Mouse (Mus musculus): Measurements from ENCODE around the gene Ppfibp1. TPM values are rescaled to one million over a fixed set of nuclear protein-coding genes. Genes with fewer than 3 reads are reported as not detected.

Gene Ppfibp1
- polyA plus RNA-seq, 1 experiment from 2014 or later: 50.5 TPM

DNA sequence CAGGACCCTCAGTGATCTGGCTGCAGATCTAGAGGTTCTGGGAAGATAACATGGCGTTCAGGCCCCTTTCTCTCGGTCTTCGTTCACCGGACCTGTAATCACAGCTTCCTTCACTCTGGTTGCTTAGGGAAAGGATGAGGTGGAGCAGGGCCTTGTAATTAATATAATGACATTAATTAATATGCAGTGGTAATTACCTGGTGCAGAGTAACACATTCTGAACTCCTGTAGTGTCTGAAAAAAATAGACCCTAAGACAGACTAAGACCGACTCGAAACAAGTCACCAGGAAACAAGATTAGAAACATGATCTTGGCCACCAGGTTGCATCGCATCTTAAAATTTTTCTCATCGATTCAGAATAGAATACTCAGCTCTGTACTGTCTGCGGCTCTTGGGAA, 8.4 kb upstream of the Ppfibp1 start:
- H3K36me3 ChIP-seq (ENCODE audit: insufficient read depth, low read length): no peaks in the 10 kb centered on the region
- H3K9ac ChIP-seq (replicated peaks; ENCODE audit: low read depth): no peak overlapping the region
- no peaks in the 10 kb centered on the region for H3K27me3 ChIP-seq (replicated peaks; ENCODE audit: insufficient read depth, low read length)
- H3K4me3 ChIP-seq (ENCODE audit: low read depth, low read length): no peak overlapping the region
- WGBS: 91% methylated on average over 9 of the region's 9 CpGs
- peaks cover 5% of the 10 kb centered on the region; the same call in 1 of the 2 replicates for H3K9me3 ChIP-seq (ENCODE audit: low read length)
- no peak for ATAC-seq
- TF ChIP-seq CTCF (IDR thresholded peaks at IDR 0.05) (no peak), EP300 (IDR thresholded peaks at IDR 0.05) (no peak)
- no peaks in the 10 kb centered on the region for H3K4me1 ChIP-seq (ENCODE audit: insufficient read depth, low read depth, low read length)
- no peak overlapping the region for H3K4me2 ChIP-seq (replicated peaks; ENCODE audit: low read depth, low read length)
- no peak overlapping the region for H3K27ac ChIP-seq (ENCODE audit: low read length)
- DNase-seq (ENCODE audit: low spot score): no peak

DNA sequence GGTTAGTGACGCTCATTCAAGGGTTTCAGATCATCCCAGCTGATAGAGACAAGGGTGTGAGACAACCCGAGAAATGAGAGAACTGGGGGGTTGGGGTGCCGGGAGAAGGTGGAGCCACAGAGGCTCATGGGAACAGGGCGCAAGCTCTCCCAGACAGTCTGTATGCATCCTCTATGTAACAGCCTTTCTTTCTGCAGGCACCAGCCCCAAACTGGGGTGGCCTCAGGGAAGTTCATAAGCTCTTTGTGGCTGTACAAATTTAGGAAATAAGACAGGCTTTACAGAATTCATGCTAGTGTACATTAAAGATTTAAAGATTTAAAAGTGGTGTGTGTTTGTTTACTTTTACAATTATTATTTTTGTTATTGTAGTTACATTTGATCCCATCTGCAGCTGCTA, 8.0 kb upstream of the Ppfibp1 start:
- Histone ChIP-seq H3K36me3 (ENCODE audit: insufficient read depth, low read length) (no peaks in the 10 kb centered on the region), H3K9ac (replicated peaks; ENCODE audit: low read depth) (no peak overlapping the region), H3K4me3 (ENCODE audit: low read depth, low read length) (no peak overlapping the region), H3K4me1 (ENCODE audit: insufficient read depth, low read depth, low read length) (no peaks in the 10 kb centered on the region), H3K4me2 (replicated peaks; ENCODE audit: low read depth, low read length) (no peak overlapping the region), H3K27ac (ENCODE audit: low read length) (no peak overlapping the region), H3K9me3 (ENCODE audit: low read length) (peaks cover 5% of the 10 kb centered on the region; the same call in 1 of the 2 replicates), H3K27me3 (replicated peaks; ENCODE audit: insufficient read depth, low read length) (no peaks in the 10 kb centered on the region)
- DNase-seq (ENCODE audit: low spot score) (no peak), ATAC-seq (no peak)
- WGBS: 72% methylated on average over 4 of the region's 4 CpGs
- TF ChIP-seq EP300 (IDR thresholded peaks at IDR 0.05) (no peak), CTCF (IDR thresholded peaks at IDR 0.05) (no peak)

DNA sequence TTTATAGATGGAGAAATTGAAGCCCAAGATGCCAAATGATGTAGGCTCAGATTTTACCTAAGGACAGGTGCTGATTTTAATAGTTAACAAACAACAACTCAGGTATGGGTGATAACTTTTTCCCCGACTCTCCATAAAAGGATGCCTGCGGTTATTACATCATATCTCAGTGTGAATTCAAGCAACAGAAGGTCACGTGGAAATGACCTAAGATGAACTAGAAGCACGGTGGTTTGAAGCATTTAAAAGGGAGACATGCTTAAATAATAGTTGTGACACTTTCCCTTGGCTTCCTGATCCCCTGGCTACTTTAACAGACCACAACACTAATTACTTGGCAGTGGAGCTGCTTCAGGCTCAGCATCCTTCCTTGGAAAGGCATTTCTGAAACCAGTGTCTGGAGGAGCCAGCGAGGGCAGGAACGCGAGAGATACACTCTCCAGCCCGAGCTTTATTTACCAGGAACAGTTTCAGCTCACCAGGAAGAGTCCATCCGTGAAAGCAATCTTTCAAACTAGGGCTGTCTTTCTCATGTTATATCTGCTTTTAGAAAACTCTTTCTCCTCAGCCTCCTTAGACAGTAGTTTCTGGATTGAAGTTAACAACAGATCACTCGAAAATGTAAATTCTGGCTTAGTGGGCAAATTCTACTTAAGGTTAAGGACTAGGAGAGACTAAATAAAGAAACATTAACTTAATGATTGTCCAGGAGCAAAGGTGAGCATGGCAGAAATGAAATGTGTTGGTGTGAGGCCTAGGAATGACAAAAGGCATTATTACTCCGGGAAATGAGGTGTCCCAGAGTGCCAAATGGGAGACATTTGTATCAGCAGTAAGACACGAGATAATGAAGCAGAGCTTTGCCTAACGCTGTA, 6.2 kb upstream of the Ppfibp1 start:
- no peak overlapping the region for H3K27ac ChIP-seq (ENCODE audit: low read length)
- no peak overlapping the region for H3K9ac ChIP-seq (replicated peaks; ENCODE audit: low read depth)
- H3K9me3 ChIP-seq (ENCODE audit: low read length): no peaks in the 10 kb centered on the region
- ATAC-seq (no peak), DNase-seq (ENCODE audit: low spot score) (no peak)
- WGBS: 41% methylated on average over 13 of the region's 13 CpGs
- H3K4me2 ChIP-seq (replicated peaks; ENCODE audit: low read depth, low read length): no peak overlapping the region
- H3K27me3 ChIP-seq (replicated peaks; ENCODE audit: insufficient read depth, low read length): no peaks in the 10 kb centered on the region
- no peak for TF ChIP-seq EP300 (IDR thresholded peaks at IDR 0.05)
- TF ChIP-seq CTCF (IDR thresholded peaks at IDR 0.05): no peak
- no peak overlapping the region for H3K4me3 ChIP-seq (ENCODE audit: low read depth, low read length)
- peaks cover 1% of the 10 kb centered on the region; the same call in 1 of the 2 replicates for H3K4me1 ChIP-seq (ENCODE audit: insufficient read depth, low read depth, low read length)
- no peaks in the 10 kb centered on the region for H3K36me3 ChIP-seq (ENCODE audit: insufficient read depth, low read length)

DNA sequence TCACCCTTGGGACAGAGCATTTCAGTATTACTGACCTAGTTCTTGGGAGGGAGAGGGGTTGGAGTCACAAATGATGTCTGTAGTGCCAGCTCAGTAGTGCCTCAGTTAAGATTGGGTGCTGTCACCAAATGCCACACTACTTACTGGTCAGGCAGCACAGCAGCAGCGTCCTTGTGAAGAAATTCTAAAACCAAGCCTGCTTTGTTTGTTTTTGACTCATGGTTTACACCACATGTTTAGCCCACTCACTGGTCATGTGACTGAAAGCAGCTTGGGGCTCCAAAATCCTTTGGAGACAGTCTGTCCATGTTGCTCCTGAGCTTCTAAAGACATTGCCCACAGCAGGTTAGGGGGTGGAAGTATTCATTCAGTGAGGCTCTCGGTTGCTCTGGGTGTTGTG, 4.9 kb upstream of the Ppfibp1 start:
- TF ChIP-seq CTCF (IDR thresholded peaks at IDR 0.05) (no peak), EP300 (IDR thresholded peaks at IDR 0.05) (no peak)
- Histone ChIP-seq H3K27ac (ENCODE audit: low read length) (no peak overlapping the region), H3K27me3 (replicated peaks; ENCODE audit: insufficient read depth, low read length) (no peaks in the 10 kb centered on the region), H3K4me2 (replicated peaks; ENCODE audit: low read depth, low read length) (no peak overlapping the region), H3K4me1 (ENCODE audit: insufficient read depth, low read depth, low read length) (peaks cover 8% of the 10 kb centered on the region; the same call in 1 of the 2 replicates), H3K9me3 (ENCODE audit: low read length) (no peaks in the 10 kb centered on the region), H3K9ac (replicated peaks; ENCODE audit: low read depth) (no peak overlapping the region), H3K36me3 (ENCODE audit: insufficient read depth, low read length) (no peaks in the 10 kb centered on the region), H3K4me3 (ENCODE audit: low read depth, low read length) (no peak overlapping the region)
- DNase-seq (ENCODE audit: low spot score) (no peak), ATAC-seq (no peak)
- WGBS: 61% methylated on average over 2 of the region's 2 CpGs

DNA sequence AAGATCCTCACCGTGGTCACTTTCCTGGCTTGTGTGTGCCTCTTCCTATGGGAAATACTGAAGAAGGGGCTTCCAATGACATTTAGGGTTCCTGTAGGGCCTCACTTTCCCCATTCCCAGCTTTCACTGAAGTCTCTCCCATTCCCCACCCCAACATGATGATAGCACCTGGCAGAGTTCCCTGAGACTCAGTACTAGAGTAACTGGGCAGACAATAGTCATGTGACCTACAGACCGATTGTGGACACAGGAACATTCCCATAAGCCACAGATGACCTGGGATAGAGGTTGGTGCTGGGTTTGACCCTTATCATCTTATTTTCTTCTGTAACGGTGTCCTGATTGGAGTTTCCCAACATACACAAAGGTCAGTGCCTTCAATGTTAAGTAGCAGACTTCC, 4.1 kb upstream of the Ppfibp1 start:
- WGBS: 77% methylated on average over 3 of the region's 3 CpGs
- no peak overlapping the region for H3K27ac ChIP-seq (ENCODE audit: low read length)
- ATAC-seq: no peak

DNA sequence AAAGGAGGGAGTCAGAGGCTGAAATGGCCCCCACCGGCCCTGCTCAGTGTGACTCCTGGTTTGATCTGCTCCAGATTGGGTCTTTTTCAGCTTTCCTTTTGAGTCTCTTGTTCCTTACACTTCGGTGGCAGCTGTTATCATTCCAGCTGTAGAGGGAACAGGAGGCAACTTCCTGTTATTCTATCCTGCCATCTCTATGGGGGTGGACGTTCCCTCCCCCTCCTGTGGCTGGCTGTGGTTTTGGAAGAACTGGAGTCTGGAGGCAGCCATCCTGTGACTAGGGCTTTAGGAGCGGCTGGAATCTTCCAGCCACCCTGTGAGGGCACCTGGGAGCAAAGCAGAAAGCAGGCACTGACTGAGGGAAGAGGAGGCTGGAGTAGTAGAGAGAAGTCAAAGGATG, 3.4 kb upstream of the Ppfibp1 start:
- 0 out of 2 replicates have a peak overlapping the region, but pooled peaks have one; percentile 14 for H3K27ac ChIP-seq (ENCODE audit: low read length)
- DNase-seq (ENCODE audit: low spot score): peak; percentile 54
- no peak for TF ChIP-seq EP300 (IDR thresholded peaks at IDR 0.05)
- TF ChIP-seq CTCF (IDR thresholded peaks at IDR 0.05): no peak

More for the DNA sequence above, 4.1 kb upstream of the Ppfibp1 start:
- no peaks in the 10 kb centered on the region for H3K9me3 ChIP-seq (ENCODE audit: low read length)
- H3K4me3 ChIP-seq (ENCODE audit: low read depth, low read length): no peak overlapping the region
- DNase-seq (ENCODE audit: low spot score): no peak
- no peaks in the 10 kb centered on the region for H3K27me3 ChIP-seq (replicated peaks; ENCODE audit: insufficient read depth, low read length)
- no peak overlapping the region for H3K4me2 ChIP-seq (replicated peaks; ENCODE audit: low read depth, low read length)
- no peak overlapping the region for H3K9ac ChIP-seq (replicated peaks; ENCODE audit: low read depth)
- H3K4me1 ChIP-seq (ENCODE audit: insufficient read depth, low read depth, low read length): peaks cover 10% of the 10 kb centered on the region; the same call in 1 of the 2 replicates
- no peak for TF ChIP-seq EP300 (IDR thresholded peaks at IDR 0.05)
- no peak for TF ChIP-seq CTCF (IDR thresholded peaks at IDR 0.05)
- H3K36me3 ChIP-seq (ENCODE audit: insufficient read depth, low read length): no peaks in the 10 kb centered on the region

More for the DNA sequence above, 3.4 kb upstream of the Ppfibp1 start:
- Histone ChIP-seq H3K9me3 (ENCODE audit: low read length) (no peaks in the 10 kb centered on the region), H3K4me3 (ENCODE audit: low read depth, low read length) (no peak overlapping the region), H3K4me1 (ENCODE audit: insufficient read depth, low read depth, low read length) (peaks cover 16% of the 10 kb centered on the region; the same call in 1 of the 2 replicates), H3K4me2 (replicated peaks; ENCODE audit: low read depth, low read length) (no peak overlapping the region), H3K36me3 (ENCODE audit: insufficient read depth, low read length) (no peaks in the 10 kb centered on the region), H3K27me3 (replicated peaks; ENCODE audit: insufficient read depth, low read length) (no peaks in the 10 kb centered on the region), H3K9ac (replicated peaks; ENCODE audit: low read depth) (no peak overlapping the region)
- WGBS: 33% methylated on average over 4 of the region's 4 CpGs
- no peak for ATAC-seq
